Comparison of ENCODE assay signal across 7 mouse cellular contexts in the genomic region with DNA sequence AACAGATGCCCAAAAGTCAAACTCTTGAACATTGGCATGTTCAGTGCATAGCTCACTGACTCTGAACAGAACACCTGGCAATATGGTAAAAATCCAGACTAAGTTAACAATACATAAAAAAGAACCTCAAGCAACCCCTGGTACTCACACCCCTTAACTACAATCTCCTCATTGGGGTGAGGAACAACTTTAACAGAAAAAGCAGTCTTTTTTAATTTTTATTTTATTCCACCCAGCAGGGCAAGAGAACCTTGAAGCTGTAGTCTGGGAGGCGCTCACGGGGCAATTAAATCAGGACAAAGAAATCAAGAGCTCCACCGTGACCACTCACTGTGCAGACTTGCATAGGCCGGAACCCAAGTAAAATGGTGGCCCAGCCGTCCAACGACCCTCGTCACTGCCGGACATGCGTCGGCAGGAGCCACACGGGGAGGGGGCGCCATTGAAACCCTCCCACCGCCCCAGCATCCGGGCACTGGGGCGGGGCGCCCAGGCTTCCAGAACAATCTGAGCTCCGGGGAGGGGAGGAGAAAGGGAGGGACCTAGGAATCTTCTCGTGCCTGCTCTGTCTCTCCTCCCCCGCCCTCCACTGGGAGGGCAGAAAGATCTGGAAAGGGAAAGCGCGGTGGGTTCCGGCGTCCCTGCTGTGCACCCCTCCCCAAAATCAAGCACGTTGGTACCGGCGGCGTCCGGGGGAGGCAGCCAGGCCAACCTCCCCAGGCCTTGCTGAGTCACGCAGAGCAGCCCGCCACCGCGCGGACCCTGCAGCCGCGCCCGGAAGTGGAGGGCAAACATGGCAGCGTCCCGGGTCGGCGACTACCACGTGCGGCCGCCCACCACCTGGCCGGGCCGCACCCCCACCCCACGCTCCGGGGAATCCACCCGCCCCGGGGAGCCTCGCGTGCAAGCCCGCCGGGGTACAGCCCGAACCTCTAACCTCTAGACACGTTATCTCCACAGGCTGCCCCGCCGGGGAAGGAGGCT. TPM values are rescaled to one million over a fixed set of nuclear protein-coding genes. Genes with fewer than 3 reads are reported as not detected.
DNase-seq lines count a peak whose midpoint lies in the region; ATAC-seq and TF ChIP-seq lines count a peak whose summit lies in the region.

No protein-coding gene starts in this region.

- peaks cover 4% of the 10 kb centered on the region; the same call in 1 of the 2 replicates for H3K4me1 ChIP-seq in cortical plate, adult 2 months (ENCODE audit: control insufficient read depth, insufficient read depth, low read length)
- peaks cover 3% of the 10 kb centered on the region; the same call in 1 of the 2 replicates for H3K4me1 ChIP-seq in hindbrain, postnatal 0 days (ENCODE audit: insufficient read depth, low read length)

- TF ChIP-seq POLR2A in cortical plate, adult 2 months (IDR thresholded peaks at IDR 0.05; ENCODE audit: extremely low read depth, insufficient read depth, low read length): peak; percentile 65; the same call in 1 of the 2 replicates

- peaks cover 42% of the 10 kb centered on the region for H3K36me3 ChIP-seq in hindbrain, postnatal 0 days (ENCODE audit: insufficient read depth, low read length)

- peak overlapping the region; percentile 100 for H3K9ac ChIP-seq in hindbrain, postnatal 0 days (replicated peaks; ENCODE audit: low read length)

- peak overlapping the region; percentile 99 for H3K27ac ChIP-seq in cortical plate, adult 2 months (ENCODE audit: insufficient read depth, low read length)
- peak overlapping the region; percentile 96 for H3K27ac ChIP-seq in hindbrain, postnatal 0 days

- peak overlapping the region; percentile 48 for H3K4me3 ChIP-seq in cortical plate, adult 2 months (ENCODE audit: insufficient read depth, low read length)
- H3K4me3 ChIP-seq in hindbrain, postnatal 0 days (ENCODE audit: low read length): peak overlapping the region; percentile 100

- WGBS in hindbrain, postnatal 0 days: under 1% methylated on average over 52 of the region's 57 CpGs

- H3K9me3 ChIP-seq in hindbrain, postnatal 0 days (ENCODE audit: low read length): no peaks in the 10 kb centered on the region

- peak overlapping the region; percentile 79 for H3K4me2 ChIP-seq in hindbrain, postnatal 0 days (ENCODE audit: low read depth, low read length)

- no peak for TF ChIP-seq CTCF in cortical plate, adult 2 months (IDR thresholded peaks at IDR 0.05; ENCODE audit: extremely low read depth, insufficient read depth, low read length)
- peak; percentile 7 for TF ChIP-seq CTCF in hindbrain, postnatal 0 days (IDR thresholded peaks at IDR 0.05; ENCODE audit: low read depth)

- peak; percentile 87 for DNase-seq in adipocyte (ENCODE audit: low spot score)
- DNase-seq in gastrocnemius, postnatal 10 days: peak; percentile 67
- DNase-seq in hindbrain, postnatal 0 days (ENCODE audit: low spot score): peak; percentile 95
- peak; percentile 73 to 94 for DNase-seq in left cerebral cortex, postnatal 10 days (ENCODE audit: extremely low spot score in 1 of 2, low spot score in 2 of 2)
- peak; percentile 77 for DNase-seq in right cerebral cortex, postnatal 25 days

- intact Hi-C loops in left cerebral cortex, postnatal 10 days (cut with DNase I): loop anchor here (1.0 kb wide), 1 partner anchor 8 kb away; no protein-coding TSS in a partner anchor

- H3K27me3 ChIP-seq in hindbrain, postnatal 0 days (ENCODE audit: insufficient read depth, low read length): no peaks in the 10 kb centered on the region

- ATAC-seq in hindbrain, postnatal 0 days: peak; percentile 69
- ATAC-seq in megakaryocyte, adult 5-6 weeks (ENCODE audit: poor library complexity, severe bottlenecking): peak; percentile 47

RNA-seq across cellular contexts. Expression of a gene that starts 0.7 kb away (rescaled TPM):
- polyA plus RNA-seq in cortical plate, adult 2 months (2012; rRNA removed): 980 and 997 TPM in 2 replicates
- 100 to 1,000 TPM; 900 to 909 TPM for total RNA-seq in gastrocnemius, postnatal 10 days (2021)
- 982 and 1,365 TPM in 2 replicates for total RNA-seq in hindbrain, postnatal 0 days (2014; rRNA removed)
- 1,472 and 1,504 TPM in 2 replicates for polyA plus RNA-seq in hindbrain, postnatal 0 days (2015; fragmentation: Nextera tagmentation; extraction: Ambion mirVana)
- 1,000 to 10,000 TPM; 1,675 to 1,723 TPM for total RNA-seq in left cerebral cortex, postnatal 10 days (2021)
- 448 and 487 TPM in 2 replicates for total RNA-seq in megakaryocyte, adult 5-6 weeks (2015)
- 829 and 973 TPM in 2 replicates for total RNA-seq in megakaryocyte, adult 5-6 weeks (2017)

RNA-seq across cellular contexts. Expression of a gene that starts 8.7 kb away (rescaled TPM):
- polyA plus RNA-seq in cortical plate, adult 2 months (2012; rRNA removed): 52.4 and 52.6 TPM in 2 replicates
- 10 to 100 TPM; 29.9 to 39.3 TPM for total RNA-seq in gastrocnemius, postnatal 10 days (2021)
- total RNA-seq in hindbrain, postnatal 0 days (2014; rRNA removed): 105 and 139 TPM in 2 replicates
- polyA plus RNA-seq in hindbrain, postnatal 0 days (2015; fragmentation: Nextera tagmentation; extraction: Ambion mirVana): 90.3 and 94.0 TPM in 2 replicates
- 10 to 100 TPM; 43.8 to 46.7 TPM for total RNA-seq in left cerebral cortex, postnatal 10 days (2021)
- total RNA-seq in megakaryocyte, adult 5-6 weeks (2015): 33.7 and 44.9 TPM in 2 replicates
- total RNA-seq in megakaryocyte, adult 5-6 weeks (2017): 48.2 and 52.2 TPM in 2 replicates

RNA-seq across cellular contexts. Expression of a gene that starts 16.9 kb away (rescaled TPM):
- polyA plus RNA-seq in cortical plate, adult 2 months (2012; rRNA removed): 2.1 and 2.3 TPM in 2 replicates
- total RNA-seq in gastrocnemius, postnatal 10 days (2021): 1 to 10 TPM; 1.3 to 2.3 TPM
- 7.7 and 9.2 TPM in 2 replicates for total RNA-seq in hindbrain, postnatal 0 days (2014; rRNA removed)
- 5.2 and 6.0 TPM in 2 replicates for polyA plus RNA-seq in hindbrain, postnatal 0 days (2015; fragmentation: Nextera tagmentation; extraction: Ambion mirVana)
- 1 to 10 TPM; 2.5 to 2.6 TPM for total RNA-seq in left cerebral cortex, postnatal 10 days (2021)
- total RNA-seq in megakaryocyte, adult 5-6 weeks (2015): 10.4 and 11.1 TPM in 2 replicates
- total RNA-seq in megakaryocyte, adult 5-6 weeks (2017): 13.4 and 14.0 TPM in 2 replicates

RNA-seq across cellular contexts. Expression of a gene that starts 22.9 kb away (rescaled TPM):
- polyA plus RNA-seq in cortical plate, adult 2 months (2012; rRNA removed): 85.7 and 94.1 TPM in 2 replicates
- under 1 TPM; 0.09 to 0.36 TPM for total RNA-seq in gastrocnemius, postnatal 10 days (2021)
- total RNA-seq in hindbrain, postnatal 0 days (2014; rRNA removed): 107 and 114 TPM in 2 replicates
- polyA plus RNA-seq in hindbrain, postnatal 0 days (2015; fragmentation: Nextera tagmentation; extraction: Ambion mirVana): 29.5 and 29.8 TPM in 2 replicates
- 100 to 1,000 TPM in 1 of 2 experiments, 10 to 100 TPM in 1; 99.5 to 104 TPM for total RNA-seq in left cerebral cortex, postnatal 10 days (2021)
- not detected in 2 replicates for total RNA-seq in megakaryocyte, adult 5-6 weeks (2015)
- not detected in 2 replicates for total RNA-seq in megakaryocyte, adult 5-6 weeks (2017)

RNA-seq across cellular contexts. Expression of a gene that starts 27.0 kb away (rescaled TPM):
- polyA plus RNA-seq in cortical plate, adult 2 months (2012; rRNA removed): 35.9 and 37.6 TPM in 2 replicates
- total RNA-seq in gastrocnemius, postnatal 10 days (2021): 100 to 1,000 TPM in 1 of 2 experiments, 10 to 100 TPM in 1; 97.4 to 114 TPM
- 170 and 354 TPM in 2 replicates for total RNA-seq in hindbrain, postnatal 0 days (2014; rRNA removed)
- polyA plus RNA-seq in hindbrain, postnatal 0 days (2015; fragmentation: Nextera tagmentation; extraction: Ambion mirVana): 60.6 and 77.6 TPM in 2 replicates
- total RNA-seq in left cerebral cortex, postnatal 10 days (2021): 10 to 100 TPM; 30.3 to 33.3 TPM
- total RNA-seq in megakaryocyte, adult 5-6 weeks (2015): 23.8 and 31.2 TPM in 2 replicates
- 22.9 and 32.6 TPM in 2 replicates for total RNA-seq in megakaryocyte, adult 5-6 weeks (2017)

Comparison
In these comparisons a context has a peak if more than half of its experiments do, and no peak if none do; other contexts are left out.
1. Peak in every context shown above with its lines: DNase-seq, ATAC-seq, H3K4me3 ChIP-seq and H3K27ac ChIP-seq.